Mouse (Mus musculus) myocyte (in vitro differentiated cells): ENCODE data around the gene C2cd4a.

ENCODE experiments used
- MAX ChIP-seq: IDR thresholded peaks from one replicate; pipeline ENCODE4 v1.6.1; 2011; ENCODE audit warnings: low read depth, mild to moderate bottlenecking, control low read depth
- POLR2A ChIP-seq: IDR thresholded peaks from one replicate; pipeline ENCODE4 v1.6.1; 2011; ENCODE audit warnings: low read depth, mild to moderate bottlenecking, control low read depth, moderate library complexity; ENCODE audit not compliant: insufficient read length

- TF ChIP-seq POLR2A (no peak), MAX (no peak)
Observed at GRCm38 (mm10) chr9:67817898-67818667, 14.0 kb downstream of the C2cd4a start.
